Mouse (Mus musculus) MEL-GATA-1-ER (cell line): ENCODE data around the gene Sh3bgrl3.
"Not testable (repeated sequence)": the region's sequence is repeated elsewhere in the genome, so short reads cannot be mapped to it uniquely, and the experiment has no call there.

Experiments used
- DNase-seq: peaks from one replicate; pipeline ENCODE4 v3.0.0-alpha.2; 2012; ENCODE audit warnings: low read depth; ENCODE audit errors: extremely low read depth

Sh3bgrl3 gene

GRCm38 (mm10) chr4:134128221-134128982 is at the start of gene Sh3bgrl3:
Gene Sh3bgrl3, minus strand, starts transcription at chr4:134128789.
- peak; percentile 74 for DNase-seq

- DNase-seq: no peak
Observed at GRCm38 (mm10) chr4:134172391-134172790, 43.8 kb upstream of the Sh3bgrl3 start.

GRCm38 (mm10) chr4:134166906-134167305 is 38.3 kb upstream of the Sh3bgrl3 start:
- DNase-seq: no peak

DNA sequence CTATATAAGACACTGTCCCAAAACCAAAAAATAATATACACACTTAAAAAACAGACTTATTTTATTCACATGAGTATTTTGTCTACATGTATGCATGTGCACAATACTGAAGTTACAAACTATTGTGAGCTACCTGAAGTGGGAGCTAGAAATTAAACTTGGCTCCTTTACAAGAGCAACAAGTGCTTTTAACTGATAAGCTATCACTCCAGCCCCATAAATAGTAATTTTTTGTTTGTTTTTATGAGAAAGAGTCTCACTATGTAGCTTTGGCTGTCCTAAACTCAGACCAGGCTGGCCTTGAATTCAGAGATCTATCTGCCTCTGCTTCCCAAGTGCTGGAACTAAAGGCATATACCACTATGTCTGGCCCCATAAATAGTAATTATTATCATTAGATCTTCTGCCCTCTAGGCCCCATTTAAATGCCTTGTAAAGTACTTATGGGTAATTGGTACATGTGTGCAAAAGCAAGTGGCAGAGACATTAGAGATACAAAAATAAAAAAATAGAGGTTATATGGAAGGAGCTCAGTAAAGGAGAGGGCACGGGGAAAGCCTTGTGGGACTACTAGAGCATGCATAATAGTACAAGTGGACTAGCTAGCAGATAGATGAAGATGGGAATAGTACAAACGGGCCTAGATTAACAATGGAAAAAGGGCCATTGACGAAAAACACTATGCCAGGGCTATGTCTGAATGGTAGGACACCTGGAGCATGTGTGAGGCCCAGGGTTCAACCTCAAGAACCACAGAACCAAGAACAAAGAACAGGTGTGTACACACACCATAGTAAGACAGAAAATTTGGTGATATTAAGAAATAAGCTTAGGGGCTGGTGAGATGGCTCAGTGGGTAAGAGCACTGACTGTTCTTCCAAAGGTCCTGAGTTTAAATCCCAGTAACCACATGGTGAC is 37.2 kb upstream of the Sh3bgrl3 start:
- peak; percentile 36 for DNase-seq

DNA sequence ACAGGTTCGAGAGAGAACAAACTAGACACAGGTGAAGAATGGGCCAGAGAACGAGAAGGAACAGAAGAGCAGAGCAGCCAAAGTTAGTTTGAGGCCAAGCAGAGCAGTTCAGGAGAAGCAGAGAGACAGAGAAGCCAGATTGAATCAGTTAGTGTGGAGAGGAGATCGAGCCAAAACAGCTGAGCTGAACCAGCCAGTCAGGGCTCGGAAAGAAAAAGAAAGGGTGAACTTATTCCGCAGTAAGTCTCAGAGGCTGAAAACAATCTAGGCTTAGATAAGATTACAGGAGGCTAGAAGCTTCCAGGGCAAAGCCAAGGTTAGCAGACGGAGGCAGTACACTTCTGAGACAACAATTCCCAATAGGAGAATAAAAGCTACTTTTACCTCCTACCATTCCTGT is 36.4 kb upstream of the Sh3bgrl3 start:
- DNase-seq: no peak

DNA sequence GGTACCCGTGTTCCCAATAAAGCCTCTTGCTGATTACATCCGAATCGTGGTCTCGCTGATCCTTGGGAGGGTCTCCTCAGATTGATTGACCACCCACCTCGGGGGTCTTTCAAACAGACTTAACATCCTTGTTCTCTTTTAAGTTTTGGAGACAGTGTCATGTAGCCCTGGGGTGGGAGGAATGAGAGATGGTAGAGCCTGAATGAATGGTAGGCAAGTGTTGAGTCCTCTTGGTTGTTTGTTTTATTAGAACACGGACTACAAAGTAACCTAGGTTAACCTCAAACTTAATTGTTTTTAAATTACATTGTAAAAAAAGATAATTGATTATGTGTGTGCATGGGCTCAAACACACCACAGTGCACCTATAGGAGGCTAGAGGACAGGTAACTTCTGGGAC is 36.0 kb upstream of the Sh3bgrl3 start:
- DNase-seq: no peak

DNA sequence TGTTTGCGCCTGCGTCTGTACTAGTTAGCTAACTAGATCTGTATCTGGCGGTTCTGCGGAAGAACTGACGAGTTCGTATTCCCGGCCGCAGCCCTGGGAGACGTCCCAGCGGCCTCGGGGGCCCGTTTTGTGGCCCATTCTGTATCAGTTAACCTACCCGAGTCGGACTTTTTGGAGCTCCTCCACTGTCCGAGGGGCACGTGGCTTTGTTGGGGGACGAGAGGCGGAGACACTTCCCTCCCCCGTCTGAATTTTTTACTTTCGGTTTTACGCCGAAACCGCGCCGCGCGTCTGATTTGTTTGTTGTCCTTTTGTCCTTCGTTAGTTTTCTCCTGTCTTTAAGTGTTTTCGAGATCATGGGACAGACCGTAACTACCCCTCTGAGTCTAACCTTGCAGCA is 31.5 kb upstream of the Sh3bgrl3 start:
- DNase-seq: not testable (repeated sequence)

DNA sequence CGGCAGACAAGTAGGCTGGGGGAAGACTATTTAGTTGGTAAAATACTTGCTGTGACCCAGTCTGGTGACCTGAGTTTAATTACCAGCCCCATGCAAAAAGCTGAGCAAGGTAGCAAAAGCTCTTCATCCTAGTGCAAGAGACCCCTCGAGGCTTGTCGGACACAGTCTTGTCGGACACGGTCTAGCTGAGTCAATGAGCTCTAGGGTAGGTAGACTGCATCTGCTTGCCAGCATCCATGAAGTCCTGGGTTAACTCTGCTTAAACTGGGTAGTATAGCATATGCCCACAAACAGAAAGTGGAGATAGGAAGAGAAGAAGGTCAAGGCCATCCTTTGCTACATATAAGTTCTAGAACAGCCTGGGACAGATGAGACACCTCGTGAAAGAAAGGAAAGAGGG is 30.2 kb upstream of the Sh3bgrl3 start:
- DNase-seq: no peak

- no peak for DNase-seq
Observed at GRCm38 (mm10) chr4:134157558-134157957, 29.0 kb upstream of the Sh3bgrl3 start.

- no peak for DNase-seq
Observed at GRCm38 (mm10) chr4:134156744-134157143, 28.2 kb upstream of the Sh3bgrl3 start.

GRCm38 (mm10) chr4:134155961-134156465 is 27.4 kb upstream of the Sh3bgrl3 start:
- DNase-seq: no peak

GRCm38 (mm10) chr4:134155531-134155930 is 26.9 kb upstream of the Sh3bgrl3 start:
- DNase-seq: no peak

- DNase-seq: no peak
Observed at GRCm38 (mm10) chr4:134154354-134154753, 25.8 kb upstream of the Sh3bgrl3 start.

DNA sequence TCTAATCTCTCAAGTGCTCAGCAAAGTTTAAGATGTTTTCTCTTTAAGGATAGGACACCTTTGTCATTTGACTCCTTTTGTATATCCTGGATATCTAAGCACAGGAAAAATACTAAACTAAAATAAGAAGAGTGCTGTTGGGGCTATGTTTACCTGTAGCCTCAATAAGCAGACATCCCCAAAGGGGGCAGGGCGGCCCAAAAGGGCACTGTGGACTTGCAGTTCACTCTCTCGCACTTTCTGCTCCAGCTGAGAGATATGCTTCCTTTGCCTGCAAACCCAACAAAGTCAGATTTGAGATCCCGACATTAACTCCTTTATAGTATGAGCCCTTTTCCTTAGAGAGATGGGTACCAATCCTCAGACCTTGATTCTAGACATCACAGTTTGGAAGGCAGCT is 25.1 kb upstream of the Sh3bgrl3 start:
- no peak for DNase-seq

DNA sequence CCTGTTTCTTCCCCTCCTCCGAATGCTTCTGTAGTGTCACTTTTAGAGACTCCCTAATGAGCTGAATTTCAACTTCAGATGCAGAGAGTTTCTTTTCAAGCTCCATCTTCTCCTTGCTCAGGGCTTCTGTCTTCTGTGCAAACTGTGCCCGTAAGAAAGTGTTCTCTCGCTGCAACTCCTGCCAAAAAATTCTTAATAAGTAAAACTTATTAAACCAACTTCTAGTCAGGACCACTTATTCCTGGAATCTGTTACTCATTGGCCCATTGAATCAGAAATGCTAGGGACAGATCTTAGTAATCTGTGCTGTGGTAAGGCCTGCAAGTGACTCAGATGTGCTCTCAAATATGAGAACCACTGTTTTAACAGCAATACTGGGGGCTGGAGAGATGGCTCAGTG is 23.5 kb upstream of the Sh3bgrl3 start:
- DNase-seq: no peak

GRCm38 (mm10) chr4:134149389-134149788 is 20.8 kb upstream of the Sh3bgrl3 start:
- no peak for DNase-seq

DNA sequence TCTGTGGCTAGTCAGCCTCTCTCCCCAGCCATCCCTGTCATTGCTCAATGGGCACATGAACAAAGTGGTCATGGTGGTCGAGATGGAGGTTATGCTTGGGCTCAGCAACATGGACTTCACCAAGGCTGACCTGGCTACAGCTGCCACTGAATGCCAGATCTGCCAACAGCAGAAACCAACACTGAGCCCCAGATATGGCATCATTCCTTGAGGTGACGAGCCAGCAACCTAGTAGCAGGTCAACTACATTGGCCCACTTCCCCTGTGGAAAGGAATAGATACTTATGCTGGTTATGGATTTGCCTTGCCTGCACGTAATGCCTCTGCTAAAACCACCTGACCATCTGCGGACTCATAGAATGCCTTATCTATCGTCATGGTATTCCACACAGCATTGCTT is 15.7 kb upstream of the Sh3bgrl3 start:
- not testable (repeated sequence) for DNase-seq

DNA sequence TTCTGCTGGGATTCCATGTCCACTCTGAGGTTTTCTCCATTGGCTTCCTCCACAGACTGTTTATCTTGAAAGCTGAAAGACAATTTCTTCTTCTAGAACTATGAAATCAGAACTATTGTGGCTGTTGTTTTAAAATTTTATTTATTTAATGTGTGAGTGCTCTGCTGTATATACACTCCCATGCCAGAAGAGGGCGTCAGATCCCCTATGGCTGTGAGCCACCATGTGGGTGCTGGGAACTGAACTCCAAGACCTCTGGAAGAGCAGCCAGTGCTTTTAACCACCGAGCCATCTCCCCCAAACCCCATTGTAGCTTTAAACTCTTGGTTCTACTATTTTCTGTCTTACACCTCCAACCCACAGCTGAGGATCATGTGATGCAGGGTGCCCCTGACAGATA is 10.3 kb upstream of the Sh3bgrl3 start:
- DNase-seq: no peak

DNA sequence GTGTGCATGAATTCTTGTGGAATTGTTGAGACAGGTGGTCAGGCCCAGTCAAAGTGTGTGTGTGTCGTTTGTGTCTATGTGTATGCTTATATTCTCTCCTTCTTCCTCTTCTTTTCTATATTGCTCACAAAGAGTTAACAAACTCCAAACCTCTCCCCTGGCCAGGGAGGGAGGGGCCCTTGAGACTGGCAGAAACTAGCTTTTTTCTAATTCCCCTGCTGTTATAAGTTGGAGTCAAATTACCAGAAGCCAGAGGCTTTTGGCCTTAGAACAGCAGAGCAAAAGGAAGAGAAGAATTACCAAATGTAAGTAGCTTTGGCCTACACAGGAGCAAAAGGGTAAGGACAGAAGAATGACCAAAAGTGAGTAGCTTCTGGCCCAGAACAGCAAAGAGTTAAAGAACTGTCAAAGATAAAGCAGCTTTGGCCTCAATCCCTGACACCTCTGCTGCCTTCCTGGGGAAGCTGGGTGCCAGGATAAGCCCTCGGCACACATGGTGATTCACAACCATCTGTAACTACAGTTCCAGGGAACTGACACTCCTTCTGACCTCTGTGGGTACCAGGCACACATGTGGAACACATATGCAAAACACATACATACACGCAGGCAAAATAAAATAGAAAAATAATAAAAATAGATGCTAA is 7.8 kb upstream of the Sh3bgrl3 start:
- DNase-seq: no peak

- DNase-seq: no peak
Observed at GRCm38 (mm10) chr4:134132519-134133095, 4.0 kb upstream of the Sh3bgrl3 start.

DNA sequence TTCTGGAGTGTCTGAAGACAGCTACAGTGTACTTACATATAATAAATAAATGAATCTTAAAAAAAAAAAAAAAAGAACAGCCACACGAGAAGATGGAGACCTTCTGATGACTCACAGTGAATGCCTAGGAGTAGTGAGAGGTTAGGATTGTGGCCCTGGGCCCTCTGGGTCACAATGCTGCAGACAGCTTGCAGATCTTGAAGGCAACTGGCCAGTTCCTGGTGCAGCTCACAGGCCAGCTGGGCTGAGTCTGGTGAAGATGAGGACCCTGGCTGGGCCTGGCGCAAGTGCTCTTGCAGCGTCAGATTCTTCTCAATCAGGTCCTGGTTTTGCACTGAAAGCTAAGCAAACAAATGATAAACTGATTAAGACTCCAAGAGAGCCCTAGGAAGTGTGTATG is 3.5 kb upstream of the Sh3bgrl3 start:
- DNase-seq: no peak
